Mouse (Mus musculus): ENCODE results near the gene Gm49394.

DNA sequence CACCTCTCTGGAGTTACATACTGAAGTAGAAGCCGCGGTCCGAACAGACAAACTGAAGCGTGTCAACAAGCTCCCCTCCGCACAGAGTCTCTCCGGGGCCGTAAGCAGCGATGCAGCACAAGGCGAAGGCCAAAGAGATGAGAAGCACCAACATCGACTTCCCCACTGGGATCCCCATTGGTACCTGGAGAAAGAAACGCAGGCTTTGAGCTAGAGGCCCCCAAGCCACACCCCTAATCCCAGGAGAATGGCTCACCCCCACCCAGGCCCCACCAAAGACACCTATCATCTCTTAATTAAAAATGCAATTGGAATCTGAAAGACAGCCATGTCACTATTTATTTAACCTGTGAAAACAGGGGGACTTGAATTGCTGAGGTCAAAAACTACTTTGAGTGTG is 14.1 kb downstream of the Gm49394 start:
- TF ChIP-seq CTCF (IDR thresholded peaks at IDR 0.05; ENCODE audit: low read depth, low read length) (no peak), POLR2A (IDR thresholded peaks at IDR 0.05; ENCODE audit: extremely low read depth, insufficient read depth, low read length) (no peak)
